Mouse (Mus musculus): ENCODE data around the gene 9030612E09Rik. TPM values are rescaled to one million over a fixed set of nuclear protein-coding genes. Genes with fewer than 3 reads are reported as not detected.

The 9030612E09Rik gene
- polyA plus RNA-seq, 1 experiment from 2014 or later, result 2.8 TPM

DNA sequence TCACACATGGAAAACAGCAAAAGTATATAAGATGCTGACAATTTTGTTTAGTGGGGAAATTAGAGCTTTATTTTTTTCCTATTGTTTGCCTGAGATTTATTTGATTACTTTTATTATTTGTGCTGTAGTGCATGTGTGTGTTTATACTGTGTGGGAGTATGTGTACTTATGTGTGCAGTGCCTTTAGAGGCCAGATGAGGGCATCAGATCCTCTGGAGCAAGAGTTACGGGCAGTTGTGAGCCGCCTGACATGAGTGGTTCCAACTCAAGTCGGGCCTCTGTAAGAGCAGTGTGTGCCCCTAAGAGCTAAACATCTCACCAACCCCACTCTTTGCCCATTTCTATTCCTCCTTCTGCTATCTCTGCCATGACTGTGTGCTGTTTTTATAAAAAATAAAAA, 7.7 kb upstream of the 9030612E09Rik start:
- no peak overlapping the region for H3K4me3 ChIP-seq (replicated peaks)
- no peak overlapping the region for H3K9ac ChIP-seq (replicated peaks)
- H3K27me3 ChIP-seq, result no peaks in the 10 kb centered on the region
- peaks cover 2% of the 10 kb centered on the region; the same call in 1 of the 2 replicates for H3K9me3 ChIP-seq
- H3K4me1 ChIP-seq (replicated peaks), result peaks cover 48% of the 10 kb centered on the region
- no peak for ATAC-seq
- H3K36me3 ChIP-seq, result no peaks in the 10 kb centered on the region
- H3K4me2 ChIP-seq (replicated peaks), result no peak overlapping the region
- WGBS, result 97% methylated on average over 3 of the region's 3 CpGs
- H3K27ac ChIP-seq, result no peak overlapping the region

DNA sequence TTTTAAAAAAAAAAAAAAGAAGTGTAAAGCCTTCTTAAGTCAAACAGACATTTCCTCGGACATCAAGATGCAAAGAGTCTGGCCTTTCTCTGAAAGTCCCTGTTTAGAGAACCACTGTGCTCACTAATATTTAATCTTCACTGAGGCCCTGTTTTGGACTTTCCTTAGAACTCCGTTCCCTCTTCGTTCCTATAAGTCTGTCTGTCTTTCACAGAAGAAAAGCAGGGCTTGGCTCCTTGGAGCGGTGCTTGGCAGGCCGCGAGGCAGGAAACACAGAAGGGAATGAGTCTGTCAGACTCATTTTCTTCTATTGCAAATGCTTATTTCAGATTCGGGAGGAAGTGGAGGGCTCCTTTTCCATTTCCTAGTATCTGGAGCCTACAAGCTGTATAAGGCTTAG, 5.7 kb upstream of the 9030612E09Rik start:
- Histone ChIP-seq H3K9ac (replicated peaks) (no peak overlapping the region), H3K36me3 (no peaks in the 10 kb centered on the region), H3K4me1 (replicated peaks) (peaks cover 49% of the 10 kb centered on the region), H3K4me2 (replicated peaks) (peak overlapping the region; percentile 11), H3K27ac (no peak overlapping the region), H3K27me3 (no peaks in the 10 kb centered on the region), H3K4me3 (replicated peaks) (no peak overlapping the region), H3K9me3 (peaks cover 2% of the 10 kb centered on the region; the same call in 1 of the 2 replicates)
- WGBS, result 75% methylated on average over 7 of the region's 7 CpGs
- no peak for ATAC-seq

DNA sequence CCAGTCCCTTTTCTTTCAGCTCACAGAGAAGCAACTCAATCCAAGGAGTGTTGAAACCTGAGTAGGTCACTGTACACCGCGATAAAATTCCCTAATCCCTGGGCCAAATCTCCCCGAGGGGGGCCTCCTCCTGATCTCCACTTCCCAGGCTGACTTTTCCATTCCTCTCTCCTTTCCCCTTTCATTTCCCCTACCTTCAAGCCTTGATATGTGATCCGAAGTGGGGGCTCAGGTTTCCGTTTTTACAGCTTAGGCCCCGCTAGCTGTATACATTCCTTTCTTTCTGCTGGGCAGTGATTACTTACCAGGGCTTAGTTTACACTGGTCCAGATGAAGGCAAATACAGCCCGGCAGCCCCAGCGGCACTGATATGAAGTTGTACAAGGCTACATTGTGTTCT, 3.4 kb upstream of the 9030612E09Rik start:
- H3K4me1 ChIP-seq (replicated peaks), result peaks cover 57% of the 10 kb centered on the region
- H3K27me3 ChIP-seq, result peaks cover 2% of the 10 kb centered on the region; the same call in 1 of the 2 replicates
- peak overlapping the region; percentile 78 for H3K4me2 ChIP-seq (replicated peaks)
- no peaks in the 10 kb centered on the region for H3K36me3 ChIP-seq
- 2% methylated on average over 8 of the region's 8 CpGs for WGBS
- H3K4me3 ChIP-seq (replicated peaks), result peak overlapping the region; percentile 89
- H3K27ac ChIP-seq, result peak overlapping the region; percentile 44; the same call in 1 of the 2 replicates
- H3K9ac ChIP-seq (replicated peaks), result peak overlapping the region; percentile 67
- ATAC-seq, result no peak
- peaks cover 2% of the 10 kb centered on the region; the same call in 1 of the 2 replicates for H3K9me3 ChIP-seq

DNA sequence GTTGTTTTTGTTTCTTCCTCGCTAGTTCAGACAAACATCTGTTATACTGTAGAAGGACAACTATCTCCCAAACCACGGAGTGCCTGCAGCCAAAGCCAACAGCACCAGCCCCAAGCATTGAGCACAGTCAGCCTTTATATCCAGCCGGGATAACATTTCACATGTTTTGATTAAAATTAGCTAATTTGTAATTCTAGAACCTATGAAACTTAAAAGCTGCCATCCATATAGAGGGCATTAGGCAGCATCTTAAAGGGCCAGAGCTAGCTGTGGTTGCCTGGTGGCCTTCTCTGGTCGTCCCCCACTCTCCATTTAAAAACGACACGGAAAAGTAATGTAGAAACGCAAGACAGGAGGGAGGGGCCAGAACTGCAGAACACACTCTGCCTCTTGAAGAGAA, 2.4 kb upstream of the 9030612E09Rik start:
- H3K27ac ChIP-seq, result no peak overlapping the region
- peaks cover 7% of the 10 kb centered on the region for H3K27me3 ChIP-seq
- ATAC-seq, result no peak
- H3K4me2 ChIP-seq (replicated peaks), result peak overlapping the region; percentile 78
- H3K4me3 ChIP-seq (replicated peaks), result peak overlapping the region; percentile 89
- 5% methylated on average over 7 of the region's 7 CpGs for WGBS
- H3K9ac ChIP-seq (replicated peaks), result peak overlapping the region; percentile 98
- no peaks in the 10 kb centered on the region for H3K9me3 ChIP-seq
- no peaks in the 10 kb centered on the region for H3K36me3 ChIP-seq
- H3K4me1 ChIP-seq (replicated peaks), result peaks cover 57% of the 10 kb centered on the region

DNA sequence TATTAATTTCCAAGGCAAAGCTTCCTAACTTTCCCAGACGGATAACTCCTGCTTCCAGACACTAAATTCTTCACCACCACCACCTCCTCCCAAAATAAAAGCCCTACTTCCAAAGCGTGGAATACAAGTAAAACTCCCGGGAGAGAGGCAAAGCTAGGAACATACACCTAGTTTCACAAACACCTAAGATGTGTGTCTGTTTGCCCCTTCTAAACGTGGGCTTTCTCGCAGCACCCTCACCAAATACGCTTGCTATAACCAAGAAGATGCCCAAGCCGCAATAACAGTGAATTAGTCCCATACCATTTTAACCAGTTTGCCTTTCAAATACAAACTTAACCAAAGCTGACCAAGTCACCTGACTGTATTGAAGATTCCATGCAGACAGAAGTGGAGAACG, 1.9 kb upstream of the 9030612E09Rik start:
- H3K4me1 ChIP-seq (replicated peaks), result peaks cover 54% of the 10 kb centered on the region
- H3K27ac ChIP-seq, result no peak overlapping the region
- 2% methylated on average over 8 of the region's 8 CpGs for WGBS
- peak overlapping the region; percentile 78 for H3K4me2 ChIP-seq (replicated peaks)
- ATAC-seq, result no peak
- no peaks in the 10 kb centered on the region for H3K9me3 ChIP-seq
- peaks cover 9% of the 10 kb centered on the region for H3K27me3 ChIP-seq
- H3K4me3 ChIP-seq (replicated peaks), result peak overlapping the region; percentile 89
- peak overlapping the region; percentile 98 for H3K9ac ChIP-seq (replicated peaks)
- no peaks in the 10 kb centered on the region for H3K36me3 ChIP-seq

DNA sequence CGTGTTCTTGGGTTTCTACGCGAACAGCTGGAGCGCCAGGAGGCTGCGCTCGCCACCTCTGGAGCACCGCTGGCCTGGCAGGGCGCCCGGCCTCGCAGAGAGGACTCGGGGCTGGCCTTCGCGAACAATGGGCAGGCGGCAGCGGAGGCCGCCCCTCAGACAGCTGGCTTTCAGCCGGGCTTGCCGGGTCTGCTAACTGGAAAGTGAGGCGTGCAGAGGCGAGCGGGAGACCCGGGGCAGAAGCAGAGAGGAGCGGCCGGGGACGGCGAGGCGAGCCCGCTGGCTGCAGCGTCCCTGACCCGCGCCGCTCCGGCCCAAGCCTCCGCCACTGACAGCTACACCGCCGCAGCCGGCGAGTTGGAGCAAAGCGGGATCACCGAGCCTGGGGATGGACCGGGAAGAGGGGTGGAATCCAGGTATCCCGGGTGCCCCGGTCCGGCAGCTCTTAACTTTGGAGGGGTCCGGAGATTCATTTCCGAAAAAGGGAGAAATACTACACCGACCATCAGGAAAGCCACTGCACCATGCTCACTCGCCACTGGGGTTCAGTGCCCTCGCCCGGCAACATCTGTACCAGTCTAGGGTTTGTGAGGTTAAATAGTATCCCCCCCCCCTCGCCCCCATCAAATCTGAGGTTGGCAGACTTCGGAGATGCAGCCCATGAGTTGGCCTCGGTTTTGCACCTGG, 1.2 kb upstream of the 9030612E09Rik start:
- H3K27me3 ChIP-seq, result peaks cover 9% of the 10 kb centered on the region

DNA sequence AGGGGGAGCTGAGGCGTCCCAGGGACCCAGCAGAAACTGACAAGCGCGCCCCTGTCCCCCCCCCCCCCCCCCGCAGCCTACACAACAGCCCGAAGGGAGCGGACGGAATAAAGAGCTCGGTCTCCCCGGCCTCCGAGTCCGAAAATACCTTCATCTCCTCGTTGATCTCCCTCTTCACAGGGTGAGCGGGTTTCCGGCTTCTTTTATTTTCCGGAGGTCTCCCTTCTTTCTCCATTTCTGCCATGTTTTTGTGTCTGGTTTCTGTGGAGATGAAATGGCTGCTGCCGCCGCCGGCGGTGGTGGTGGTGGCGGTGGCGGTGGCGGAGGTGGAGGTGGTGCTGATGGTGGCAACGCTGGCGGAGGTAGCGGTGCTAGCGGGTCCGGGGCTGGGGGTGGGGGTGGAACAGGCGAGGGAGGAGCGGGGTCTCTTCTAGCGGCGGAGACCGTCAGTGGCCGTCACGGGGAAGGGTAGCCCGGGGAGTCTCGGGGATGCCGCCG, 627 bp upstream of the 9030612E09Rik start:
- H3K27me3 ChIP-seq, result peaks cover 9% of the 10 kb centered on the region
- ATAC-seq, result peak; percentile 72
- peak overlapping the region; percentile 98 for H3K9ac ChIP-seq (replicated peaks)
- H3K36me3 ChIP-seq, result no peaks in the 10 kb centered on the region
- no peaks in the 10 kb centered on the region for H3K9me3 ChIP-seq
- H3K4me3 ChIP-seq (replicated peaks), result peak overlapping the region; percentile 89
- H3K4me2 ChIP-seq (replicated peaks), result peak overlapping the region; percentile 78
- H3K27ac ChIP-seq, result peak overlapping the region; percentile 99
- peaks cover 44% of the 10 kb centered on the region for H3K4me1 ChIP-seq (replicated peaks)
- 0% methylated on average over 27 of the region's 38 CpGs for WGBS

More for the DNA sequence above, 1.2 kb upstream of the 9030612E09Rik start:
- Histone ChIP-seq H3K4me1 (replicated peaks) (peaks cover 47% of the 10 kb centered on the region), H3K4me3 (replicated peaks) (peak overlapping the region; percentile 89), H3K9me3 (no peaks in the 10 kb centered on the region), H3K4me2 (replicated peaks) (peak overlapping the region; percentile 78), H3K36me3 (no peaks in the 10 kb centered on the region), H3K9ac (replicated peaks) (peak overlapping the region; percentile 98), H3K27ac (peak overlapping the region; percentile 99)
- ATAC-seq, result peak; percentile 41
- under 1% methylated on average over 53 of the region's 53 CpGs for WGBS

DNA sequence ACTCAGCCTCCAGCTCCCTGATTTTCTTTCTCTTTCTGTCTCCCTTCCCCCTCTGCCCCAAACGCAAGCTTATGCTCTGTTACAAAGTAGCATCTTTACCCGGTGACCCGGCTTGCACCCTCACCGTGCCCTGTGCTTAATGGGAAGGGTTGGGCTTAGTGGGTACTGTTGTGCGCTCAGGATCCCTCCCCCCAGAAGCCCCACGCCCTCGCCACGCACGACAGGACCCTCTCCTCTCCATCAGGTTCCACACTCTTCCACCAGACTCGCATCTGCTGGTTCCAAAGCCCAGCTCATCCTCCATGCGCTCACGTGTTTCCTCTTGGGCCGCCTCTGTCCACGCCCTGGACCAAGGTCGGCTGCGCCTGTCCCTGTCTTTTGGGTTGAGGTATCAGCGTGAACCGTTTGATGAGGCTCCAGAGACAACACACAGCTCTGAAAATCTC, 675 bp downstream of the 9030612E09Rik start:
- H3K9me3 ChIP-seq, result no peaks in the 10 kb centered on the region
- H3K4me3 ChIP-seq (replicated peaks), result peak overlapping the region; percentile 89
- peaks cover 9% of the 10 kb centered on the region for H3K27me3 ChIP-seq
- H3K27ac ChIP-seq, result peak overlapping the region; percentile 99
- H3K4me2 ChIP-seq (replicated peaks), result peak overlapping the region; percentile 78
- under 1% methylated on average over 18 of the region's 18 CpGs for WGBS
- peak; percentile 40 for ATAC-seq
- H3K36me3 ChIP-seq, result no peaks in the 10 kb centered on the region
- H3K4me1 ChIP-seq (replicated peaks), result peaks cover 39% of the 10 kb centered on the region
- H3K9ac ChIP-seq (replicated peaks), result peak overlapping the region; percentile 98

DNA sequence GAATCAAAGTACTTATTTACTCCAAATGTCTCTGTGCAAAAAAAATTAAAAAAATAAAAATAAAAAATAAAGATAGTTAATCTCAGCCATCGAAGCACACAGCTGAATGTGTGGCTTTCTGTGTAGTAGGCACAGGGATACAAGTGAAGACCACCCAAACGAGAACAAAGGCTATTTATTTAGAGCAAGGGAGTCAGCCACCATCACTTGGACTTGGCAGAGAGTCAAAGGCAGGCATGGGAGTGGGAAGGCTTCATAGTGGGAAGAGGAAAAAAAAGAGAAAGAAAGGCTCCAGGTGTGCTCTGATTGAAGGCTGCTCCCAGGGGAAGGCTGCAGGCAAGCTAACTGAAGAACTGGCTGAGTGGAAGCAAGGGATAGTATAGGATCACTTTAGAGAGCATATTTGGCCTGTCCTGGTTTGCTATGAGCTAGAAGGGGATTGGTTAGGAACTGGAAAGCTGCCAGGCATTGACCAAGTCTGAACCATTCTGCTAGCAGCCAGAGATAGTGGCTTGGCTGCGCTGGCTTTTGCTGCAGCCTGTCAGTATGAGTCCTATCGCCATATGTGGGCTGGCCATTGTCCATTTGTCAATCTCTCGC, 5.9 kb downstream of the 9030612E09Rik start:
- Histone ChIP-seq H3K36me3 (no peaks in the 10 kb centered on the region), H3K4me1 (replicated peaks) (peaks cover 21% of the 10 kb centered on the region), H3K27me3 (peaks cover 9% of the 10 kb centered on the region), H3K27ac (peak overlapping the region; percentile 41; the same call in 1 of the 2 replicates), H3K4me3 (replicated peaks) (no peak overlapping the region), H3K9ac (replicated peaks) (no peak overlapping the region), H3K4me2 (replicated peaks) (peak overlapping the region; percentile 14; the same call in 1 of the 2 replicates), H3K9me3 (no peaks in the 10 kb centered on the region)
- peak; percentile 68; the same call in 1 of the 2 replicates for ATAC-seq
- 43% methylated on average over 5 of the region's 5 CpGs for WGBS

DNA sequence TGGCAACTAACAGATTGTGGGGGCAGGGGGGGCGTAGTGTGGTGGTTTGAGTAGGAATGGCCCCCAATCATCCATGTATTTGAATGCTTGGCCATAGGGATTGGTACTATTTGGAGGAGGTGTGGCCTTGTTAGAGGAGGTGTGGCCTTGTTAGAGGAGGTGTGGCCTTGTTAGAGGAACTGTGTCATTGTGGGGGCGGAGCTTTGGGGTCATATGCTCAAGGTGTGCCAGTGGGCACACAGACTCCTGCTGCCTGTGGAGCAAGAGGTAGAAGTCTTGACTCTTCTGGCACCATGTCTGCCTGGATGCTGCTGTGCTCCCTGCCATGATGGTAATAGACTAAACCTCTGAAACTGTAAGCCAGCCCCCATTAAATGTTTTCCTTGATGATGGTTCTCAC, 25.7 kb downstream of the 9030612E09Rik start:
- 94% methylated on average over 2 of the region's 2 CpGs for WGBS
- H3K4me2 ChIP-seq (replicated peaks), result no peak overlapping the region
- H3K27ac ChIP-seq, result no peak overlapping the region
- H3K4me1 ChIP-seq (replicated peaks), result no peaks in the 10 kb centered on the region
- H3K27me3 ChIP-seq, result no peaks in the 10 kb centered on the region
- no peaks in the 10 kb centered on the region for H3K9me3 ChIP-seq
- no peaks in the 10 kb centered on the region for H3K36me3 ChIP-seq
- ATAC-seq, result no peak
- no peak overlapping the region for H3K9ac ChIP-seq (replicated peaks)
- no peak overlapping the region for H3K4me3 ChIP-seq (replicated peaks)

DNA sequence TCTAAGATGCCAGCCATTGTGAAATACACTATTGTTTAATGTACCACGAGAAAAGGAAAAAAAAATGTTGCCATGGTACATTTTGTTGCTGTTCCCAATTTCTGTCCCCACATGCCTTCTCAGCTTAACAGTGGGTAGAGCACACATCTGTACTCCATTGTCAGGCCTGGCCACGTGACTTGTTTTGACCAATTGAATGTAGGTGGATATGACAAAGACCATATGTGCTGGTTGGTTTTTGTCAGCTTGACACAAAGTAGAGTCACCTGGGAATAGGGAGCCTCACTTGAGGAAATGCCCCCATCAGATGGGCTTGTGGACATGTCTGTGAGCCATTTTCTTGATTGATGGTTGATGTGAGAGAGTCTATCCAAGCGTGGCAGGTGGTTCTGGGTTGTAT, 29.4 kb downstream of the 9030612E09Rik start:
- no peaks in the 10 kb centered on the region for H3K4me1 ChIP-seq (replicated peaks)
- no peaks in the 10 kb centered on the region for H3K27me3 ChIP-seq
- H3K27ac ChIP-seq, result no peak overlapping the region
- H3K9ac ChIP-seq (replicated peaks), result no peak overlapping the region
- H3K9me3 ChIP-seq, result no peaks in the 10 kb centered on the region
- 84% methylated on average over 3 of the region's 3 CpGs for WGBS
- no peak overlapping the region for H3K4me3 ChIP-seq (replicated peaks)
- ATAC-seq, result no peak
- no peak overlapping the region for H3K4me2 ChIP-seq (replicated peaks)
- H3K36me3 ChIP-seq, result no peaks in the 10 kb centered on the region

DNA sequence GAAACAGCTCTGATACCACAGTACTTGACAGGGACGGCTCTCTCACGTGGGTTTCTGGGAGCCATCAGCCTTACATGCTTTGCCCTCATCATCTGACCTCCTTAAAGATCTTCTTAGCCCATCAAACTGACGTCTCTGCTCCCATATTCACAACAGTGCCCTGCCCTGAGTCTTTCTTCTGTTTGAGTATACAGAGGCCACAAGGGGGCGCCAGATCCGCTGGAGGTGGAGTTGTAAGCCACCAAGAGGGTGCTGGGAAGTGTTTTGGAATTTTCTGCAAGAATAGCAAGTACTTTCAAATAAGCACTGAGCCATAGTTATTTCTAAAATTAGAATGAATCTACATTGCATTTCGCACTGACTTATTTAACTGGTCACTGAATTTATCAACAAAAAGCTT, 37.4 kb downstream of the 9030612E09Rik start:
- Histone ChIP-seq H3K4me3 (replicated peaks) (no peak overlapping the region), H3K36me3 (no peaks in the 10 kb centered on the region), H3K27me3 (no peaks in the 10 kb centered on the region), H3K9ac (replicated peaks) (no peak overlapping the region), H3K9me3 (peaks cover 8% of the 10 kb centered on the region; the same call in 1 of the 2 replicates), H3K27ac (no peak overlapping the region), H3K4me1 (replicated peaks) (no peaks in the 10 kb centered on the region), H3K4me2 (replicated peaks) (no peak overlapping the region)
- 34% methylated on average over 6 of the region's 6 CpGs for WGBS
- ATAC-seq, result no peak

Measured in midbrain, embryonic 13.5 days (tissue).